In genomic region chr16:7149106-7149899, GRCm38 (mm10) we compare ENCODE assay signal across 10 mouse cellular contexts.
DNase-seq lines count a peak whose midpoint lies in the region; ATAC-seq lines count a peak whose summit lies in the region.
"Had no signal": no experiment of that assay in that cellular context is flagged by ENCODE, and none has a peak within 500 bp of the region (broad histone marks: within the 10 kb centered on the region; RNA-seq: fewer than 3 reads in every experiment).

No protein-coding gene starts in this region.

- H3K27me3 ChIP-seq in forebrain, embryonic 13.5 days: no peaks in the 10 kb centered on the region
- peaks cover 46% of the 10 kb centered on the region for H3K27me3 ChIP-seq in forebrain, embryonic 10.5 days (ENCODE audit: poor library complexity, severe bottlenecking)
- H3K27me3 ChIP-seq in embryonic facial prominence, embryonic 10.5 days (replicated peaks; ENCODE audit: low read depth, poor library complexity, severe bottlenecking): no peaks in the 10 kb centered on the region
- H3K27me3 ChIP-seq in midbrain, embryonic 16.5 days (ENCODE audit: control insufficient read depth, insufficient read depth, low read depth, low read length): no peaks in the 10 kb centered on the region
- H3K27me3 ChIP-seq in heart, embryonic 12.5 days (replicated peaks): no peaks in the 10 kb centered on the region

- no peak for DNase-seq in forebrain, embryonic 10.5 days (ENCODE audit: extremely low spot score, low spot score)
- peak; percentile 42 for DNase-seq in embryonic facial prominence, embryonic 10.5 days (ENCODE audit: low spot score)
- DNase-seq in kidney, adult 9 months: peak; percentile 28
- no peak for DNase-seq in heart, adult 9 months (ENCODE audit: low spot score in 2 of 2)
- no peak for DNase-seq in heart, adult 8-10 months (ENCODE audit: low spot score)
- DNase-seq: thymus, adult 2 months had no signal

- H3K4me3 ChIP-seq in forebrain, embryonic 13.5 days: no peak overlapping the region
- H3K4me3 ChIP-seq in forebrain, embryonic 10.5 days: no peak overlapping the region
- peak overlapping the region; percentile 16; the same call in 1 of the 2 replicates for H3K4me3 ChIP-seq in embryonic facial prominence, embryonic 10.5 days
- peak overlapping the region; percentile 22 for H3K4me3 ChIP-seq in midbrain, embryonic 16.5 days (ENCODE audit: low read depth, low read length)
- no peak overlapping the region for H3K4me3 ChIP-seq in heart, embryonic 12.5 days
- H3K4me3 ChIP-seq: left cerebral cortex, adult 2 months had no signal

- no peak overlapping the region for H3K9ac ChIP-seq in forebrain, embryonic 13.5 days
- H3K9ac ChIP-seq in midbrain, embryonic 16.5 days (ENCODE audit: low read depth, low read length): no peak overlapping the region
- H3K9ac ChIP-seq in heart, embryonic 12.5 days: no peak overlapping the region

- no peak overlapping the region for H3K27ac ChIP-seq in forebrain, embryonic 13.5 days
- no peak overlapping the region for H3K27ac ChIP-seq in forebrain, embryonic 10.5 days
- no peak overlapping the region for H3K27ac ChIP-seq in embryonic facial prominence, embryonic 10.5 days (replicated peaks)
- peak overlapping the region; percentile 51 for H3K27ac ChIP-seq in midbrain, embryonic 16.5 days (ENCODE audit: low read length)
- H3K27ac ChIP-seq in heart, embryonic 12.5 days (ENCODE audit: poor library complexity, severe bottlenecking): no peak overlapping the region
- H3K27ac ChIP-seq: left cerebral cortex, adult 2 months had no signal

- no peaks in the 10 kb centered on the region for H3K36me3 ChIP-seq in forebrain, embryonic 13.5 days (ENCODE audit: poor library complexity, severe bottlenecking)
- no peaks in the 10 kb centered on the region for H3K36me3 ChIP-seq in forebrain, embryonic 10.5 days (replicated peaks)
- no peaks in the 10 kb centered on the region for H3K36me3 ChIP-seq in embryonic facial prominence, embryonic 10.5 days (replicated peaks)
- H3K36me3 ChIP-seq in midbrain, embryonic 16.5 days (ENCODE audit: control insufficient read depth, insufficient read depth, low read length): no peaks in the 10 kb centered on the region
- no peaks in the 10 kb centered on the region for H3K36me3 ChIP-seq in heart, embryonic 12.5 days

- peak; percentile 71; the same call in 1 of the 2 replicates for ATAC-seq in forebrain, embryonic 13.5 days
- ATAC-seq in midbrain, embryonic 16.5 days: peak; percentile 88
- no peak for ATAC-seq in heart, embryonic 12.5 days (ENCODE audit: insufficient number of reproducible peaks, low FRiP score)

- no peaks in the 10 kb centered on the region for H3K9me3 ChIP-seq in forebrain, embryonic 13.5 days (replicated peaks)
- no peaks in the 10 kb centered on the region for H3K9me3 ChIP-seq in forebrain, embryonic 10.5 days
- no peaks in the 10 kb centered on the region for H3K9me3 ChIP-seq in embryonic facial prominence, embryonic 10.5 days
- no peaks in the 10 kb centered on the region for H3K9me3 ChIP-seq in midbrain, embryonic 16.5 days (replicated peaks; ENCODE audit: control insufficient read depth, low read length, poor library complexity, severe bottlenecking)
- H3K9me3 ChIP-seq in heart, embryonic 12.5 days (replicated peaks): no peaks in the 10 kb centered on the region

- peak overlapping the region; percentile 20; the same call in 1 of the 2 replicates for H3K4me2 ChIP-seq in forebrain, embryonic 13.5 days
- H3K4me2 ChIP-seq in midbrain, embryonic 16.5 days (ENCODE audit: low read length): peak overlapping the region; percentile 46
- H3K4me2 ChIP-seq in heart, embryonic 12.5 days: no peak overlapping the region

- peaks cover 71% of the 10 kb centered on the region for H3K4me1 ChIP-seq in forebrain, embryonic 13.5 days
- peaks cover 80% of the 10 kb centered on the region for H3K4me1 ChIP-seq in forebrain, embryonic 10.5 days
- H3K4me1 ChIP-seq in embryonic facial prominence, embryonic 10.5 days: peaks cover 76% of the 10 kb centered on the region
- peaks cover 65% of the 10 kb centered on the region for H3K4me1 ChIP-seq in midbrain, embryonic 16.5 days (ENCODE audit: control insufficient read depth, insufficient read depth, low read length)
- peaks cover 26% of the 10 kb centered on the region for H3K4me1 ChIP-seq in heart, embryonic 12.5 days (replicated peaks)

- WGBS in forebrain, embryonic 13.5 days: 51% methylated on average over 16 of the region's 16 CpGs
- 73% methylated on average over 16 of the region's 16 CpGs for WGBS in forebrain, embryonic 10.5 days
- 70% methylated on average over 16 of the region's 16 CpGs for WGBS in embryonic facial prominence, embryonic 10.5 days
- 54% methylated on average over 16 of the region's 16 CpGs for WGBS in midbrain, embryonic 16.5 days
- 77% methylated on average over 16 of the region's 16 CpGs for WGBS in heart, embryonic 12.5 days

Comparison
In these comparisons a context has a peak if more than half of its experiments do, and no peak if none do; other contexts are left out.
1. H3K4me3 ChIP-seq: peak in embryonic facial prominence, embryonic 10.5 days (single experiment) and midbrain, embryonic 16.5 days (single experiment); none in forebrain, embryonic 13.5 days (single experiment), forebrain, embryonic 10.5 days (single experiment) and heart, embryonic 12.5 days (single experiment).
2. DNase-seq: peak in embryonic facial prominence, embryonic 10.5 days (single experiment) and kidney, adult 9 months (single experiment); none in forebrain, embryonic 10.5 days (single experiment), heart, adult 9 months (0 of 2) and heart, adult 8-10 months (single experiment).